Mouse (Mus musculus): Measurements from ENCODE around the gene Ghsr. TPM values are rescaled to one million over a fixed set of nuclear protein-coding genes. Genes with fewer than 3 reads are reported as not detected.

The Ghsr gene
- total RNA-seq, 1 experiment = 0.13 TPM

DNA sequence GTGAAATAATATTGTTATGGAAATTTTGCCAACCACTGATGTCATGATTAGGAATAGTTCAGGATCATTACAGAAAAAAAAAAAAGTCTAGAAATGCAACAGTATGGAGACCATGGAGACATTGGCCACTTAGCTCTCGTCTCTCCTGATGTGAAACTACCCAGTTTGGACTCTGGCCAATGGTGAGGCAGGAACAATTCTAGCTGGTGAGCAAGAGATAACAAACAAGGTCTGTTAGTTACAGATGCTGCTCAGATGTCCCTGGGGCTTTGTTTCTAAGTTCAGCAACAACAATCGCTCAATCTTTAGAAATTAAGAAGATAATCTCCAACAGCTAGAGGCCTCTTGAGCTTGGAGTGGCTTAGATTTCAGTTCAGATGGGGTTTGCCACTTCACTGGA lies 37.4 kb downstream of the Ghsr start:
- Histone ChIP-seq H3K9ac (ENCODE audit: insufficient read depth, low read depth, low read length, poor library complexity, severe bottlenecking) (no peak overlapping the region), H3K27ac (ENCODE audit: insufficient read depth, low read depth, low read length, poor library complexity, severe bottlenecking) (no peak overlapping the region), H3K36me3 (ENCODE audit: control insufficient read depth, insufficient read depth, low read length, poor library complexity, severe bottlenecking) (no peaks in the 10 kb centered on the region), H3K4me3 (ENCODE audit: insufficient read depth in 1 of 2, low read depth in 1 of 2, low read length in 2 of 2, poor library complexity in 1 of 2, severe bottlenecking in 1 of 2) (no peak overlapping the region), H3K9me3 (ENCODE audit: control insufficient read depth, insufficient read depth, low read depth, low read length) (no peaks in the 10 kb centered on the region), H3K4me1 (ENCODE audit: control insufficient read depth in 2 of 2, insufficient read depth in 2 of 2, low read length in 2 of 2, poor library complexity in 1 of 2) (no peaks in the 10 kb centered on the region; a peak in 1 of 4 replicates)
- DNase-seq (ENCODE audit: low read depth, low spot score) = no peak
- in situ Hi-C loops (cut with MboI; ENCODE audit: low sequenced_read_pairs in 2 of 2, unreplicated experiment in 2 of 2) = no loop called here
- TF ChIP-seq MAFK (IDR thresholded peaks at IDR 0.05; ENCODE audit: insufficient read depth, low read depth, low read length) (no peak), CHD2 (IDR thresholded peaks at IDR 0.05; ENCODE audit: low read depth, low read length) (no peak), HCFC1 (IDR thresholded peaks at IDR 0.05; ENCODE audit: borderline replicate concordance, insufficient read depth, low read length) (no peak), ZC3H11A (IDR thresholded peaks at IDR 0.05; ENCODE audit: borderline replicate concordance, low read depth, low read length) (no peak), ZNF384 (IDR thresholded peaks at IDR 0.05; ENCODE audit: low read depth, low read length) (no peak)

DNA sequence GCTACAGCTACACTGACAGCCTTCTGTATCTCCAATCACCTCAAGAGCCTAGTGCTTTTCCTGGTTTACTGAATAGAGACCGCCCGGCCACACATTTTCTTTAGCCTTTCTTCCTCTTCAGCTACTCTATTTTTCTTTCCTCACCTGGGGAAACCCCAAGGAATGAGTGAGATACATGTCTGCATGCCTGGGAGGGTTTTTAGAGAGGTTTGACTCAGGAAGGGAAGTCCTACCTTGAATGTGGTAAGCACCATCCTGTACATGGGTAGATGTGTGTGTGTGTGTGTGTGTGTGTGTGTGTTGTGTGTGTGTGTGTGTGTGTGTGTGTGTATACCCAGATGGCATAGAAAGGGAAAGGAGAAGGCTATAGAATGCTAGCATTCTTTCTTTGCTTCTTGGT lies 40.1 kb downstream of the Ghsr start:
- no peak for TF ChIP-seq HCFC1 (IDR thresholded peaks at IDR 0.05; ENCODE audit: borderline replicate concordance, insufficient read depth, low read length)
- TF ChIP-seq MAFK (IDR thresholded peaks at IDR 0.05; ENCODE audit: insufficient read depth, low read depth, low read length) = no peak
- TF ChIP-seq ZC3H11A (IDR thresholded peaks at IDR 0.05; ENCODE audit: borderline replicate concordance, low read depth, low read length) = no peak
- TF ChIP-seq ZNF384 (IDR thresholded peaks at IDR 0.05; ENCODE audit: low read depth, low read length) = no peak
- no peak for TF ChIP-seq CHD2 (IDR thresholded peaks at IDR 0.05; ENCODE audit: low read depth, low read length)
- Histone ChIP-seq H3K36me3 (ENCODE audit: control insufficient read depth, insufficient read depth, low read length, poor library complexity, severe bottlenecking) (no peaks in the 10 kb centered on the region), H3K27ac (ENCODE audit: insufficient read depth, low read depth, low read length, poor library complexity, severe bottlenecking) (no peak overlapping the region), H3K9ac (ENCODE audit: insufficient read depth, low read depth, low read length, poor library complexity, severe bottlenecking) (no peak overlapping the region), H3K4me1 (ENCODE audit: control insufficient read depth in 2 of 2, insufficient read depth in 2 of 2, low read length in 2 of 2, poor library complexity in 1 of 2) (no peaks in the 10 kb centered on the region; a peak in 1 of 4 replicates), H3K9me3 (ENCODE audit: control insufficient read depth, insufficient read depth, low read depth, low read length) (no peaks in the 10 kb centered on the region), H3K4me3 (ENCODE audit: insufficient read depth in 1 of 2, low read depth in 1 of 2, low read length in 2 of 2, poor library complexity in 1 of 2, severe bottlenecking in 1 of 2) (no peak overlapping the region)
- in situ Hi-C loops (cut with MboI; ENCODE audit: low sequenced_read_pairs in 2 of 2, unreplicated experiment in 2 of 2) = no loop called here
- DNase-seq (ENCODE audit: low read depth, low spot score) = no peak

DNA sequence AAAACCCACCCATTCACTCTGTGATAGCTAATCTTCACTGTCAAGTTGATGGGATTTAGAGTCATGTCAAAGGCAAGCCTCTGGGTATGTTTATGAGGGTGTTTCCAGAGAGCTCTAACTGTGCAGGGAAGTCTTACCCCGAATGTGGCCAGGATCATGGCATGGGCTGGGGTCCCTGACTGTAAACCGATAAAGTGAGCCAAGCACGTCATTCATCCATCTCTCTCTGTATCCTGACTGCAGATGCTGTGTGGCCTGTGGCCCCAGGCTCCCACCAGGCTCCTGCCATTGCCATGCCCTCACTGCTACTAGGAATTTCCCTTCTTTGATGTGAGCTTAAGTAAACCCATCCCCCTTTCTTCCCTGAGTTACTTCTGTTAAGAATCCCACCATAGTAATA lies 42.4 kb downstream of the Ghsr start:
- DNase-seq (ENCODE audit: low read depth, low spot score) = no peak
- no peaks in the 10 kb centered on the region for H3K4me1 ChIP-seq (ENCODE audit: control insufficient read depth in 2 of 2, insufficient read depth in 2 of 2, low read length in 2 of 2, poor library complexity in 1 of 2)
- no peak overlapping the region for H3K4me3 ChIP-seq (ENCODE audit: insufficient read depth in 1 of 2, low read depth in 1 of 2, low read length in 2 of 2, poor library complexity in 1 of 2, severe bottlenecking in 1 of 2)
- no peak for TF ChIP-seq HCFC1 (IDR thresholded peaks at IDR 0.05; ENCODE audit: borderline replicate concordance, insufficient read depth, low read length)
- no peak for TF ChIP-seq ZNF384 (IDR thresholded peaks at IDR 0.05; ENCODE audit: low read depth, low read length)
- no peak for TF ChIP-seq ZC3H11A (IDR thresholded peaks at IDR 0.05; ENCODE audit: borderline replicate concordance, low read depth, low read length)
- TF ChIP-seq CHD2 (IDR thresholded peaks at IDR 0.05; ENCODE audit: low read depth, low read length) = no peak
- no peak for TF ChIP-seq MAFK (IDR thresholded peaks at IDR 0.05; ENCODE audit: insufficient read depth, low read depth, low read length)
- H3K9me3 ChIP-seq (ENCODE audit: control insufficient read depth, insufficient read depth, low read depth, low read length) = no peaks in the 10 kb centered on the region
- no peaks in the 10 kb centered on the region for H3K36me3 ChIP-seq (ENCODE audit: control insufficient read depth, insufficient read depth, low read length, poor library complexity, severe bottlenecking)
- H3K9ac ChIP-seq (ENCODE audit: insufficient read depth, low read depth, low read length, poor library complexity, severe bottlenecking) = no peak overlapping the region
- no peak overlapping the region for H3K27ac ChIP-seq (ENCODE audit: insufficient read depth, low read depth, low read length, poor library complexity, severe bottlenecking)
- in situ Hi-C loops (cut with MboI; ENCODE audit: low sequenced_read_pairs in 2 of 2, unreplicated experiment in 2 of 2) = no loop called here

DNA sequence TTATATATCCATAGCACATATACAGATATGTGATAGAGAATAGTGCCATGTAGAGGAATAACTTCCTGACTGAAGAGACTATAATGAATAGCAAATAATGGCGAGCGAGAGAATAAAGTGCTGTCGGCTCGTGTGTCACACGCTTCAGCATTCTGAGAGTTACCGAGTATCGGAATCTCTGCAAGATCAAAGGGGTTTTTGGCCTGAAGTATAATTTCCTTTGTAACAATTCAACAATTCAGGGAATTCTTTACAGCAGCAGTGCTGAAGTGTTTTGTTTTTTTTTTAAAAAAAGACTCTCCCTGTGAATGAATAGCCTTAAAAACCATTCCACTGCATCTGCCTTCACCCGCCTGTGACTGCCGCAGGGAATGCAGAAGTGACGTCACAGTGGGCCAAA lies 45.6 kb downstream of the Ghsr start:
- Histone ChIP-seq H3K4me3 (ENCODE audit: insufficient read depth in 1 of 2, low read depth in 1 of 2, low read length in 2 of 2, poor library complexity in 1 of 2, severe bottlenecking in 1 of 2) (no peak overlapping the region), H3K4me1 (ENCODE audit: control insufficient read depth in 2 of 2, insufficient read depth in 2 of 2, low read length in 2 of 2, poor library complexity in 1 of 2) (peaks cover 0 to 2% of the 10 kb centered on the region in 2 experiments; a peak in 1 of 4 replicates), H3K9ac (ENCODE audit: insufficient read depth, low read depth, low read length, poor library complexity, severe bottlenecking) (no peak overlapping the region), H3K27ac (ENCODE audit: insufficient read depth, low read depth, low read length, poor library complexity, severe bottlenecking) (no peak overlapping the region), H3K9me3 (ENCODE audit: control insufficient read depth, insufficient read depth, low read depth, low read length) (no peaks in the 10 kb centered on the region), H3K36me3 (ENCODE audit: control insufficient read depth, insufficient read depth, low read length, poor library complexity, severe bottlenecking) (no peaks in the 10 kb centered on the region)
- in situ Hi-C loops (cut with MboI; ENCODE audit: low sequenced_read_pairs in 2 of 2, unreplicated experiment in 2 of 2) = no loop called here
- no peak for TF ChIP-seq ZNF384 (IDR thresholded peaks at IDR 0.05; ENCODE audit: low read depth, low read length)
- no peak for TF ChIP-seq CHD2 (IDR thresholded peaks at IDR 0.05; ENCODE audit: low read depth, low read length)
- no peak for TF ChIP-seq HCFC1 (IDR thresholded peaks at IDR 0.05; ENCODE audit: borderline replicate concordance, insufficient read depth, low read length)
- TF ChIP-seq MAFK (IDR thresholded peaks at IDR 0.05; ENCODE audit: insufficient read depth, low read depth, low read length) = no peak
- TF ChIP-seq ZC3H11A (IDR thresholded peaks at IDR 0.05; ENCODE audit: borderline replicate concordance, low read depth, low read length) = no peak
- DNase-seq (ENCODE audit: low read depth, low spot score) = no peak

DNA sequence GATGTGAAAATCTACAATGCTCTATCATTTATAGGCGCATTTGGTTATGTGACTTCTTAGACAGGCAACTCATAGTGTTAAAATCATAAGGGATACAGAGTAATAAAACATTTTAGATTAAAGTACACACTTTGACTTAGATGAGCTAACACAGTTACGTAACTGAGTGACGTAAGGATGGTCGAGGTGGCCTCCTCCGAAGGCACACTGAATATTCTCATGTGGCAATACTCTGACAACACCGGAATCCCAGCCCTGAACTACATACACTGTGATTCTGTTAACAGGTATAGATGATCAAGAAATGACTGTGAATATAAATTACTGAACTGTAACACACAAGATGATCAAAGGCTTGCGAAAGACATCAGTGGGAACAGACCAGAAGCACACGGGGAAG lies 47.5 kb downstream of the Ghsr start:
- in situ Hi-C loops (cut with MboI; ENCODE audit: low sequenced_read_pairs in 2 of 2, unreplicated experiment in 2 of 2) = no loop called here
- TF ChIP-seq MAFK (IDR thresholded peaks at IDR 0.05; ENCODE audit: insufficient read depth, low read depth, low read length) = no peak
- no peak for TF ChIP-seq HCFC1 (IDR thresholded peaks at IDR 0.05; ENCODE audit: borderline replicate concordance, insufficient read depth, low read length)
- no peak for TF ChIP-seq CHD2 (IDR thresholded peaks at IDR 0.05; ENCODE audit: low read depth, low read length)
- no peak for TF ChIP-seq ZC3H11A (IDR thresholded peaks at IDR 0.05; ENCODE audit: borderline replicate concordance, low read depth, low read length)
- TF ChIP-seq ZNF384 (IDR thresholded peaks at IDR 0.05; ENCODE audit: low read depth, low read length) = no peak

More for the DNA sequence above, 47.5 kb downstream of the Ghsr start:
- H3K27ac ChIP-seq (ENCODE audit: insufficient read depth, low read depth, low read length, poor library complexity, severe bottlenecking) = no peak overlapping the region
- H3K4me1 ChIP-seq (ENCODE audit: control insufficient read depth in 2 of 2, insufficient read depth in 2 of 2, low read length in 2 of 2, poor library complexity in 1 of 2) = peaks cover 0 to 2% of the 10 kb centered on the region in 2 experiments; a peak in 1 of 4 replicates
- H3K9ac ChIP-seq (ENCODE audit: insufficient read depth, low read depth, low read length, poor library complexity, severe bottlenecking) = no peak overlapping the region
- DNase-seq (ENCODE audit: low read depth, low spot score) = no peak
- no peak overlapping the region for H3K4me3 ChIP-seq (ENCODE audit: insufficient read depth in 1 of 2, low read depth in 1 of 2, low read length in 2 of 2, poor library complexity in 1 of 2, severe bottlenecking in 1 of 2)
- no peaks in the 10 kb centered on the region for H3K36me3 ChIP-seq (ENCODE audit: control insufficient read depth, insufficient read depth, low read length, poor library complexity, severe bottlenecking)
- no peaks in the 10 kb centered on the region for H3K9me3 ChIP-seq (ENCODE audit: control insufficient read depth, insufficient read depth, low read depth, low read length)

Measured in ES-E14 (cell line).